Mouse (Mus musculus): Measurements from ENCODE around the gene Krt16.

GRCm38 (mm10) chr11:100260514-100261234 lies 12.0 kb upstream of the Krt16 start, which contains the start of gene Krt17:
- no peak for TF ChIP-seq ZKSCAN1 (IDR thresholded peaks at IDR 0.05; ENCODE audit: low read depth, low read length)
- TF ChIP-seq CTCF (IDR thresholded peaks at IDR 0.05 in 2 of 3, conservative IDR thresholded peaks at IDR 0.05 in 1 of 3; ENCODE audit: control insufficient read depth in 1 of 3, insufficient read depth in 1 of 3, low read depth in 2 of 3, low read length in 3 of 3, poor library complexity in 1 of 3, severe bottlenecking in 1 of 3), result no peak
- no peak for TF ChIP-seq GATA1 (IDR thresholded peaks at IDR 0.05; ENCODE audit: low read depth, low read length)
- TF ChIP-seq TCF12 (IDR thresholded peaks at IDR 0.05; ENCODE audit: low read depth, low read length), result no peak
